Mouse (Mus musculus) megakaryocyte, embryonic 14.5 days (primary cell): Measurements from ENCODE around the gene Serhl.

Source experiments
- FLI1 ChIP-seq: IDR thresholded peaks from 2 replicates; pipeline ENCODE4 v1.6.1; 2012; ENCODE audit warnings: low read length, inconsistent platforms, mixed read lengths
- GATA1 ChIP-seq: IDR thresholded peaks from 3 replicates; pipeline ENCODE4 v1.6.1; 2012; ENCODE audit warnings: mixed read lengths, low read length, inconsistent platforms, borderline replicate concordance

DNA sequence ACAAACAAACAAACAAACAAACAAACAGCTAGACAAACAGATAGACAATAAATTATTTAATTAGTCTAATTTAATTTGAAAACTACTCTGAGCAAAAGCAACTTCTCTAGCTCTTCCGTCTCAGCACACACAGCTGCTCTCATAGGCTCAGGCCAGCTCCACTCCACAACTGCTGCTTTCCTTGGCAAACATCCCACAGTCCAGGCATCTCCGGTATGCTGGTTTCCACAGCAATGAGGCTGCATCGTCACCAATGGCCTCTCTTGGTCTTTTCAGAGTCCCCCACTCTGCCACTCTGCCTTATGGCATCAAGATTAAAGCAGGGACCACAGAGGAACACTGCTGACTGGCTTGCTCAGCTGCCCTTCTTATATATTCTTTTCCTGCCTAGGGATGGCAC, 18.4 kb upstream of the Serhl start:
- TF ChIP-seq GATA1 (no peak), FLI1 (no peak)
